Mouse (Mus musculus) lung, postnatal 0 days (tissue): ENCODE results near the gene Braf.

Source experiments
- CTCF ChIP-seq: IDR thresholded peaks from 2 replicates; pipeline ENCODE4 v1.5.1; 2016; ENCODE audit warnings: antibody characterized with exemption, mild to moderate bottlenecking
- EP300 ChIP-seq: IDR thresholded peaks from 2 replicates; pipeline ENCODE4 v1.6.1; 2016; ENCODE audit warnings: antibody characterized with exemption, mild to moderate bottlenecking, control low read depth

GRCm38 (mm10) chr6:39675081-39675480 lies 50.2 kb downstream of the Braf start:
- TF ChIP-seq CTCF (no peak), EP300 (no peak)
